Mouse (Mus musculus) midbrain, embryonic 14.5 days (tissue): ENCODE measurements at regions not wholly inside any gene's neighbourhood (a gene's known extent, or its start where the extent isn't known, plus 50 kb on each side); places are given as distances from the start of the nearest gene placed in this dataset.

Experiments used
- ATAC-seq: fragments of 200-750 bp; cut with Nextera tagmentation; 2 replicates; pipeline ENCODE4 v1.8.0; 2017; ENCODE audit warnings: moderate number of reproducible peaks, moderate library complexity; ENCODE audit not compliant: low FRiP score, low TSS enrichment
- DNase-seq: peaks from one replicate; pipeline ENCODE4 v3.0.0-alpha.2; 2015
- H3K27ac ChIP-seq: fragments of 300-500 bp; sonication (generic); replicated peaks from 2 replicates; pipeline ENCODE4 v1.5.1; 2014; ENCODE audit warnings: mild to moderate bottlenecking, low read depth, low read length, moderate library complexity
- H3K27me3 ChIP-seq: fragments of 300-500 bp; sonication (generic); 2 replicates; pipeline ENCODE4 v1.6.1; 2014; ENCODE audit warnings: low read length, control low read depth, mixed read lengths; ENCODE audit not compliant: control insufficient read depth, insufficient read depth
- H3K36me3 ChIP-seq: fragments of 300-500 bp; sonication (generic); 2 replicates; pipeline ENCODE4 v1.6.1; 2014; ENCODE audit warnings: low read length, control low read depth; ENCODE audit not compliant: control insufficient read depth, insufficient read depth
- H3K4me1 ChIP-seq: fragments of 300-500 bp; sonication (generic); 2 replicates; pipeline ENCODE4 v1.6.1; 2014; ENCODE audit warnings: mild to moderate bottlenecking, antibody characterized with exemption, low read length, control low read depth; ENCODE audit not compliant: control insufficient read depth, insufficient read depth
- H3K4me2 ChIP-seq: fragments of 300-500 bp; sonication (generic); 2 replicates; pipeline ENCODE4 v1.6.1; 2014; ENCODE audit warnings: mild to moderate bottlenecking, low read length, moderate library complexity
- H3K4me3 ChIP-seq: fragments of 300-500 bp; sonication (generic); replicated peaks from 2 replicates; pipeline ENCODE4 v1.5.1; 2014; ENCODE audit warnings: low read depth, low read length
- H3K9ac ChIP-seq: fragments of 300-500 bp; sonication (generic); replicated peaks from 2 replicates; pipeline ENCODE4 v1.6.1; 2014; ENCODE audit warnings: mild to moderate bottlenecking, low read length, moderate library complexity
- H3K9me3 ChIP-seq: fragments of 300-500 bp; sonication (generic); 2 replicates; pipeline ENCODE4 v1.6.1; 2016; ENCODE audit warnings: low read length, control low read depth, mixed read lengths; ENCODE audit not compliant: control insufficient read depth
- WGBS: fragments of 180-500 bp; shearing (Covaris S2); extraction: QIAGEN DNeasy Blood & Tissue Kit; methylation state at CpG from one replicate; pipeline ENCODE4 v1.1.7; 2014; 5-methylcytosine and 5-hydroxymethylcytosine counted together

DNA sequence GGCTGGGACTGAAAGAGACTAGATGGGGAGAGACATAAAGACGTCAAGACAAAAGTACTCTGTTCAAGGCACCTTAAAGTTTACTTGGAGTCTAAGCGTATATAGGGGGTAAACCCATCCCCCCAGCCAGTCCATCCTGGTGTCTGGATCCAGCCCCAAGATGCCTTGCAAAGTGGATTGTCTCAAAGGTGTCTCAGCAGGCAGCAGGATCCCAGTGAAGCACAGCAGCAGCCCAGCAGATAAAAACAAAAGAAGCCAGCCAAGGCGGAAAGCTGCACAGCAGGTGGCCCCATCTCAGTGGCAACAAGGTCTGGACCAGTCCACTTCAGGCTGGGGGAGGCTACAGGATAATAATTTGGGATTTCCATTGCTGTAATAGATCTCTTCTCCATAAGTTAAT is 72.0 kb upstream of the Col5a2 start:
- Histone ChIP-seq H3K27me3 (no peaks in the 10 kb centered on the region), H3K4me3 (no peak overlapping the region), H3K36me3 (no peaks in the 10 kb centered on the region), H3K27ac (no peak overlapping the region), H3K9ac (no peak overlapping the region), H3K9me3 (no peaks in the 10 kb centered on the region), H3K4me1 (no peaks in the 10 kb centered on the region), H3K4me2 (no peak overlapping the region)
- DNase-seq, result no peak
- no peak for ATAC-seq
- WGBS, result 5% methylated on average over 3 of the region's 3 CpGs

DNA sequence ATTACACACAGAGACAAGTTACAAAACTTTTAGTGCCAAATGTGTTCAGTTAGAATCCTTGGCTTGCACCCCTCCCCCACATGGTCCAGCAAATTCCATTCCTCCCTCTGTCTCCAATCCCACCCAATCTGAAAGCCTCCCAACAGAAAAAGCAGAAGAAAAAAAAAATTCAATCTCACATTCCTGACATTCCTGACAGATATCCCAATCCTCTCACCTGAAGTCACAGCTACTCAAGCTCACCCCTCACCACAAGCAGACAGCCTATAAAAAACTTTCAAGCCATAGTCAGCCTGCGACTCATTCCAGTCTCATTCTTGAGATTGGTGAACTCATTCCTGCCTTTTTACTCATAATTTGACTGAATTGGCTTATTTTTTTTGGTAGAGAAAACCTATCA is 77.4 kb upstream of the Col5a2 start:
- no peaks in the 10 kb centered on the region for H3K36me3 ChIP-seq
- no peak overlapping the region for H3K9ac ChIP-seq
- 91% methylated on average over 1 of the region's 1 CpGs for WGBS
- H3K27me3 ChIP-seq, result no peaks in the 10 kb centered on the region
- H3K4me1 ChIP-seq, result no peaks in the 10 kb centered on the region
- no peak for ATAC-seq
- no peak overlapping the region for H3K27ac ChIP-seq
- no peaks in the 10 kb centered on the region for H3K9me3 ChIP-seq
- H3K4me3 ChIP-seq, result no peak overlapping the region
- no peak for DNase-seq
- no peak overlapping the region for H3K4me2 ChIP-seq

DNA sequence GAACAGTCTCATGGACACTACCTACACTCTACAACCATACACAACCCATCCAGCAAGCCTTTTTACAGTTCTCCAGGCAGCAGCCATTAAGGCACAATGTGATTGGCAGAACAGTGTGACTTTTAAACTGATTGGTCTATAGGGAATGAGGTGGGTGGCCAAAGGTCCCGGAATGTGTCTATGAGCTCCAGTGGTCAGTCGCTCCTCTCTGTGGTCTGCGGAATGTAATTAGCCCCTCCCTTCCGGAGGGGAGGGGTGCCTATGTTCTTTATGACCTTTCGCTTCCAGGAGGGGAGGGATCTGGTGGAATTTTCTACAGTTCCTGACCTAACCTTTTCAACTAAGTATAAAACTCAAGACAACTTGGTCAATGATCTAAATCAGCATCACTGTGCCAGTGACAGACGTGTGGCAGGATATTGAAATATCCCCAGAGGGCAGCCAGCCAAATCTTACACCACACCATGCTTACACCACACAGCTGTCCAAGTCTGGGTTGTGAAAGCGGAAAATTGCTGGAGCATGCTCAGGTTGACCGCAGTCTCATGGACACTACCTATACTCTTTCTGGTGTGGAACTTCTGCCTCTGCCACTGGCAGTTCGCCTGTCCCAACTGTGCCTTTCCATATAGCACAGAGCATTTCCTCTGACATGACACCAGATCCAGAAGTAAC is 84.4 kb upstream of the Col5a2 start:
- no peak overlapping the region for H3K4me3 ChIP-seq
- no peaks in the 10 kb centered on the region for H3K4me1 ChIP-seq
- H3K27ac ChIP-seq, result no peak overlapping the region
- H3K9me3 ChIP-seq, result no peaks in the 10 kb centered on the region
- H3K27me3 ChIP-seq, result no peaks in the 10 kb centered on the region
- DNase-seq (no peak), ATAC-seq (no peak)
- WGBS, result 82% methylated on average over 9 of the region's 9 CpGs
- no peaks in the 10 kb centered on the region for H3K36me3 ChIP-seq
- H3K4me2 ChIP-seq, result no peak overlapping the region
- H3K9ac ChIP-seq, result no peak overlapping the region

DNA sequence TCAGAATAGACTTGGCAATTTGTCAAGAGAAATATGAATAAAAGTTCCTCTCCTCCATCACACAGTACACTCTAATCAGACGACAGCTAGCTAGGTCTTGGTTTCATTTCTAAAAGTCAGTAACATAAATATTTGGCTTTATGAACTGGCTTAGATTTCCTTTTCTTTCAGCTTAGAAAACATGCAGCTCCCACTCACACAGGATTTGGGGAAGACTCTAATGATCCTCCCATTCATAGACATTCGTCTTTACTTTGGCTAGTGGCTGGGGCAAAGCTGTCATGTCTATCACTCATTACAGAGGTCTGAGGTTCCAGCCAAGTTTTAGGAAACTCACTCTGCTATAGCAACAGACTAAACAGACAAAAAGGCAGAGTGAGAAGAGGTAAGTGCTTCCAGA is 94.2 kb upstream of the Col5a2 start:
- no peaks in the 10 kb centered on the region for H3K4me1 ChIP-seq
- DNase-seq, result no peak

DNA sequence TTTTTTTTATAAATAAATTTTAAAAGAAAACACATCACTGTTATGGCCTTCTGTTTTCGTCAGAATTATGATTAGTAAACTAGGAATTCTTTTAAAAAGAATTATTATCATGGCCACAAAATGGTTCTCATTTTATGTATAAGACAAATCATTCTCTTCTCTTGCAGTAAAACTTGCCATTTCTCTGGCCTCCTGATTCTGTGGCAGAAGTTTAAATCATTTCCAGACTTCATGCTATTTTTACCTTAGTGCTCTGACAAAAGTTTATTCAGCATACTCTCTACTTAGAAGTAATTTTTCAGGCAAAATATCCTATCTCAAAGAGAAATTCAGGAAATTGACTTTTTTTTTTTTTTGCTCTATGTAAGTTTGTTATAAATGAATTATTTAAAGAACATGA is 96.3 kb upstream of the Col5a2 start:
- Histone ChIP-seq H3K9ac (no peak overlapping the region), H3K9me3 (no peaks in the 10 kb centered on the region), H3K36me3 (no peaks in the 10 kb centered on the region), H3K4me3 (no peak overlapping the region), H3K27me3 (no peaks in the 10 kb centered on the region), H3K4me2 (no peak overlapping the region), H3K27ac (no peak overlapping the region), H3K4me1 (no peaks in the 10 kb centered on the region)
- no peak for DNase-seq
- no peak for ATAC-seq
- 74% methylated on average over 1 of the region's 1 CpGs for WGBS

More for the DNA sequence above, 94.2 kb upstream of the Col5a2 start:
- Histone ChIP-seq H3K4me3 (no peak overlapping the region), H3K4me2 (no peak overlapping the region), H3K36me3 (no peaks in the 10 kb centered on the region), H3K9ac (no peak overlapping the region), H3K27ac (no peak overlapping the region), H3K27me3 (no peaks in the 10 kb centered on the region), H3K9me3 (no peaks in the 10 kb centered on the region)
- 55% methylated on average over 2 of the region's 2 CpGs for WGBS
- ATAC-seq, result no peak

DNA sequence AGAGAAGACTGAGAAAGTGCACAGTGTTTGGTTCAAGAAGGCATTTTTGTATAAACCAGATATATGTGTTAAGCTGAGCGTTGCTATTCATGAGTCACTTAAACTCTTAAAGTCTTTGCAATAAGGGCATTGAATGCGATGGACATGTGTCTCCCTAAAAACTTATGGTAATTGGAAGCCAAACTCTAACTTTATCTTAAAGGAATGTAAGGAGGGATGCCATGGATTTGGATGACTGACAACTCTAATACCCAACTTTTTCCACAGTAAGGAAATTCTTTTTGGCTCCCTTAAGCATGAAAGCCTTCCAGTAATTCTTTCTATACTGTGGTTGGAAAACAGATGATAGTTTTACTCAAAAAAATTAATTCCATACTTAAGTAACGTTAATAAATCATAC is 96.9 kb upstream of the Col5a2 start:
- Histone ChIP-seq H3K36me3 (no peaks in the 10 kb centered on the region), H3K9ac (no peak overlapping the region), H3K4me1 (no peaks in the 10 kb centered on the region), H3K27me3 (no peaks in the 10 kb centered on the region), H3K27ac (no peak overlapping the region), H3K9me3 (no peaks in the 10 kb centered on the region), H3K4me3 (no peak overlapping the region), H3K4me2 (no peak overlapping the region)
- DNase-seq (no peak), ATAC-seq (no peak)
- 93% methylated on average over 3 of the region's 3 CpGs for WGBS

DNA sequence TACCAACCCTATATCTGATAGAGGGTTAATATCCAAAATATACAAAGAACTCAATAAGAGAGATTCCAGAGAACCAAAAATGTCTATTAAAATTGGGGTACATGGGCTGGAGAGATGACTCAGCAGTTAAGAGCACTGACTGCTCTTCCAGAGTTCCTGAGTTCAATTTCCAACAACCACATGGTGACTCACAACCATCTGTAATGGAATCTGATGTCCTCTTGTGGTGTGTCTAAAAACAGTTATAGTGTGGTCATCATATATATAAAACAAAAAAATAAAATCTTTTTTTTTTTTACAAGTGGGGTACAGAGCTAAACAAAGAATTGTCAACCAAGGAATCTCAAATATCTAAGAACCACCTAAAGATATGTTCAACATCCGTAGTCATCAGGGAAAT is 102.5 kb upstream of the Col5a2 start:
- DNase-seq, result no peak
- Histone ChIP-seq H3K4me3 (no peak overlapping the region), H3K4me2 (no peak overlapping the region), H3K9ac (no peak overlapping the region), H3K36me3 (no peaks in the 10 kb centered on the region), H3K27ac (no peak overlapping the region), H3K4me1 (no peaks in the 10 kb centered on the region), H3K27me3 (no peaks in the 10 kb centered on the region), H3K9me3 (no peaks in the 10 kb centered on the region)
- ATAC-seq, result no peak
- WGBS, result 80% methylated on average over 1 of the region's 1 CpGs

DNA sequence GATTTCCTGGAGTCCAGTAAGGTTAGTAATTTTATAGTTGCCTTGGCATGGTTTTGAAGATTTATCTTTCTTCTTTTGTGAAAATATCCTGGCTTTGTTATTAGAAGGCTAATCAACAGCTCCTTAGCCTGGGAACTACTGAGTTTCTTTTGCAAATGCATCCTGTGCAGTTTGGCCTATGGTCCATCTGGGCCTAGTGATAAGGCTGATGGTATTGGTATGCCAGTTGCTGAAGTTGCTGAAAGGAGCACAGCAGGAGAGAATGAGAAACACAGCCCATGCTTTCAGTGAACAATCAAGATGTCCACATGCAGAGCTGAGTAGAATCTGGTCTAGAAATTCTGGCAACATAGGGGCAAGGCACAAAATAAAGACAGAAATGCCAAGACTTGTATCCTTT is 105.2 kb upstream of the Col5a2 start:
- Histone ChIP-seq H3K4me1 (no peaks in the 10 kb centered on the region), H3K27ac (no peak overlapping the region), H3K4me3 (no peak overlapping the region), H3K27me3 (no peaks in the 10 kb centered on the region), H3K36me3 (no peaks in the 10 kb centered on the region), H3K9ac (no peak overlapping the region), H3K4me2 (no peak overlapping the region), H3K9me3 (no peaks in the 10 kb centered on the region)
- DNase-seq, result no peak
- ATAC-seq, result no peak

DNA sequence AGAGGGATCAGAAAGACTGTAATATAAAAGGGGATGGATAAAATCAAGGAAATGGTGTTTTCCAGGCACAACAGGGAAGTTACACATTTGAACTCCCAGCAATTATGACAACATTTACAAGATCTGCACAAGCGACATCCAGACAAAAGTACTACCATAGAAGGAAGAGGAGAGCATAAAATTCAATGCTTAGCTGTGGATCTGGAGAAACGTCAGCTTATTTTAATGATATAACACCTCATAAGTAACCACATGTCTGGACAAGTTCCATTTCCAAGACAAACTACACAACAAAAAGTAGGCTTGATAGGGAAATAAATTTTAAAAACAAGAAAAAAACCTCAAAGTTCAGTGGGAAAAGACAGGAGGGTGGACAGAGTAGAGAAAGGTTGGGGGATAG is 115.9 kb upstream of the Col5a2 start:
- H3K27me3 ChIP-seq, result no peaks in the 10 kb centered on the region
- no peak overlapping the region for H3K27ac ChIP-seq
- H3K36me3 ChIP-seq, result no peaks in the 10 kb centered on the region
- ATAC-seq (no peak), DNase-seq (no peak)
- no peaks in the 10 kb centered on the region for H3K9me3 ChIP-seq
- no peak overlapping the region for H3K9ac ChIP-seq
- H3K4me2 ChIP-seq, result no peak overlapping the region
- H3K4me1 ChIP-seq, result no peaks in the 10 kb centered on the region
- no peak overlapping the region for H3K4me3 ChIP-seq
- WGBS, result 92% methylated on average over 2 of the region's 2 CpGs
